Comparison of ENCODE assay signal across 14 mouse cellular contexts in genomic region chr13:95113763-95114162, GRCm38 (mm10).
DNase-seq lines count a peak whose midpoint lies in the region; ATAC-seq and TF ChIP-seq lines count a peak whose summit lies in the region.
"Had no signal": no experiment of that assay in that cellular context is flagged by ENCODE, and none has a peak within 500 bp of the region (broad histone marks: within the 10 kb centered on the region; RNA-seq: fewer than 3 reads in every experiment).

No protein-coding gene starts in this region.

- no peak for ATAC-seq in erythroid progenitor cell, adult 5-6 weeks (replicated peaks; ENCODE audit: low FRiP score, poor library complexity, severe bottlenecking)
- ATAC-seq in hindbrain, embryonic 11.5 days (ENCODE audit: low FRiP score): no peak
- ATAC-seq: hindbrain, postnatal 0 days had no signal

- TF ChIP-seq EP300 in heart, adult 2 months (IDR thresholded peaks at IDR 0.05; ENCODE audit: insufficient read depth, low read depth, low read length): no peak

- no peaks in the 10 kb centered on the region for H3K4me1 ChIP-seq in heart, adult 2 months (ENCODE audit: control insufficient read depth, insufficient read depth, low read length)
- no peaks in the 10 kb centered on the region for H3K4me1 ChIP-seq in hindbrain, embryonic 11.5 days (replicated peaks; ENCODE audit: control insufficient read depth, insufficient read depth, low read length)
- H3K4me1 ChIP-seq: embryonic facial prominence, embryonic 12.5 days; forebrain, embryonic 12.5 days; midbrain, embryonic 10.5 days had no signal

- DNase-seq in heart, adult 11 months: peak; percentile 85
- DNase-seq in heart, adult 2 months: no peak
- DNase-seq in urinary bladder, adult 2 months (ENCODE audit: low spot score): peak; percentile 26
- no peak for DNase-seq in urinary bladder, postnatal 4 days (ENCODE audit: low spot score in 2 of 2)
- peak; percentile 24 for DNase-seq in lung, postnatal 14 days
- DNase-seq in gastrocnemius, postnatal 10 days: no peak
- no peak for DNase-seq in hindbrain, embryonic 11.5 days (ENCODE audit: low spot score)
- DNase-seq: cerebellum, postnatal 14 days; gastrocnemius, postnatal 25 days had no signal

- no peak for TF ChIP-seq CTCF in heart, adult 2 months (IDR thresholded peaks at IDR 0.05)

- no peaks in the 10 kb centered on the region for H3K27me3 ChIP-seq in heart, adult 2 months (ENCODE audit: control insufficient read depth, insufficient read depth, low read length)
- no peaks in the 10 kb centered on the region for H3K27me3 ChIP-seq in hindbrain, embryonic 11.5 days (ENCODE audit: control insufficient read depth, insufficient read depth, low read length)
- H3K27me3 ChIP-seq: embryonic facial prominence, embryonic 12.5 days; forebrain, embryonic 12.5 days had no signal

- no peak overlapping the region for H3K4me2 ChIP-seq in hindbrain, embryonic 11.5 days (replicated peaks; ENCODE audit: low read depth, low read length)
- H3K4me2 ChIP-seq: embryonic facial prominence, embryonic 12.5 days; forebrain, embryonic 12.5 days had no signal

- no peak overlapping the region for H3K9ac ChIP-seq in heart, adult 2 months (ENCODE audit: low read depth, low read length)
- no peak overlapping the region for H3K9ac ChIP-seq in hindbrain, embryonic 11.5 days (ENCODE audit: low read depth, low read length)
- H3K9ac ChIP-seq: embryonic facial prominence, embryonic 12.5 days; forebrain, embryonic 12.5 days had no signal

- 20% methylated on average over 5 of the region's 5 CpGs for WGBS in heart, adult 2 months
- WGBS in hindbrain, embryonic 11.5 days: 81% methylated on average over 5 of the region's 5 CpGs

- no peak for TF ChIP-seq POLR2A in heart, adult 2 months (IDR thresholded peaks at IDR 0.05; ENCODE audit: insufficient read depth, low read depth, low read length)

- H3K79me2 ChIP-seq in heart, adult 2 months (replicated peaks; ENCODE audit: control insufficient read depth, insufficient read depth, low read length): no peaks in the 10 kb centered on the region

- intact Hi-C loops in heart, adult 2 months (cut with DNase I): no loop called here

- H3K36me3 ChIP-seq in heart, adult 2 months (ENCODE audit: control insufficient read depth, insufficient read depth, low read length): no peaks in the 10 kb centered on the region
- H3K36me3 ChIP-seq in hindbrain, embryonic 11.5 days (ENCODE audit: control insufficient read depth, insufficient read depth, low read length): no peaks in the 10 kb centered on the region
- H3K36me3 ChIP-seq: embryonic facial prominence, embryonic 12.5 days; forebrain, embryonic 12.5 days; midbrain, embryonic 10.5 days had no signal

- H3K4me3 ChIP-seq in heart, adult 2 months: no peak overlapping the region
- H3K4me3 ChIP-seq in hindbrain, embryonic 11.5 days (ENCODE audit: low read depth, low read length): no peak overlapping the region
- H3K4me3 ChIP-seq: embryonic facial prominence, embryonic 12.5 days; forebrain, embryonic 12.5 days; midbrain, embryonic 10.5 days had no signal

- no peaks in the 10 kb centered on the region for H3K9me3 ChIP-seq in hindbrain, embryonic 11.5 days (ENCODE audit: control insufficient read depth, low read length)
- H3K9me3 ChIP-seq: embryonic facial prominence, embryonic 12.5 days; forebrain, embryonic 12.5 days; midbrain, embryonic 10.5 days had no signal

- no peak overlapping the region for H3K27ac ChIP-seq in heart, adult 2 months
- H3K27ac ChIP-seq in hindbrain, embryonic 11.5 days (ENCODE audit: low read depth, low read length): no peak overlapping the region
- H3K27ac ChIP-seq: embryonic facial prominence, embryonic 12.5 days; forebrain, embryonic 12.5 days; hindbrain, postnatal 0 days; midbrain, embryonic 10.5 days had no signal

Comparison
In these comparisons a context has a peak if more than half of its experiments do, and no peak if none do; other contexts are left out.
1. DNase-seq: peak in heart, adult 11 months (single experiment), urinary bladder, adult 2 months (single experiment) and lung, postnatal 14 days (single experiment); none in heart, adult 2 months (0 of 2), urinary bladder, postnatal 4 days (0 of 2), gastrocnemius, postnatal 10 days (single experiment) and hindbrain, embryonic 11.5 days (single experiment).